Mouse (Mus musculus) cerebellum, postnatal 25 days (tissue): ENCODE results near the gene Olfr279.
"Not testable (repeated sequence)": the region's sequence is repeated elsewhere in the genome, so short reads cannot be mapped to it uniquely, and the experiment has no call there.

Source experiments
- DNase-seq, 2 experiments: peaks; one replicate each; pipeline ENCODE4 v3.0.0; 2021; ENCODE audit warnings: mixed read lengths in 2 of 2

The Olfr279 gene

DNA sequence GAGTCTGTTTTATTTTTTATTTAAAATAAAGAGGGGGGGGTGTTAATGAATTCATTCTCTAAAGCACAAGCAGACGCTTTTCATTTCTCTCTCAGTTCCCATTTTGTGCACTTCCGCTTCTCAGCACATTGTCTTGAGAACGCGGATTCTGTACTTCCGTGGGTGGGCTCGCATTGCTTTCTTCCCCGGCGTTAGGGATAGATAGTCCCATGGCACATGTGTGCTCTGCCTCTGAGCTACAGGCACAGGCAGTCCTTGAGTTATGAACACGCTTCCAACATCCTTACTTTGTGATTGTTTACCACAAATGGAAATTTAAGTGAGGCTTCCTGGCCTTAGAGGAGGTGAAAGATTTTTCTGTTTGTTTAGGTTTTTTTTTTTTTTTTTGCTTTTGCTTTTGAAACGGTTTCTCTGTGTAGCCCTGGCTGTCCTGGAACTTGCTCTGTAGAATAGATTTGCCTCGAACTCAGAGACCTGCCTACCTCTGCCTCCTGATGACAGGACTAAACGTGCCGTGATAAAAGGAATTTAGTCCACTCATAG lies 19.3 kb downstream of the Olfr279 start:
- no peak for DNase-seq

DNA sequence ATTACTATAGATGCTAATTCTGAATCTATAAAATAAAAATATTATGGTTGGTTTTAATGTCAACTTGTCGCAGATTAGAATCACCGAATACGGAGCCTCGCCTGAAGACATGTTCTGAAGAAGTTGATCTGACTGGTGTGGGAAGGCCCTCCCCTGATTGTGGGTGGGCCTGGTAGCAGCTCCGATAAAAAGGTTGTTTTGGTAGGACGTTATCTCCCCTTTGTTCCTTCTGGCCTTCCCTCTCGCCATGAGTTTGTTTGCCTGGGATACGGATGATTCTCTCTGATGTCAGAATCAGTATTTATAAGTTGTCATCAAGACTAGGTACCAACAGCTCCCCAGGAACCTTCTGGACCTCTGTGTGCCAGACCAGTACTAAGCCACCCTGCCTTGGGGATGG lies 20.0 kb downstream of the Olfr279 start:
- DNase-seq, result no peak

DNA sequence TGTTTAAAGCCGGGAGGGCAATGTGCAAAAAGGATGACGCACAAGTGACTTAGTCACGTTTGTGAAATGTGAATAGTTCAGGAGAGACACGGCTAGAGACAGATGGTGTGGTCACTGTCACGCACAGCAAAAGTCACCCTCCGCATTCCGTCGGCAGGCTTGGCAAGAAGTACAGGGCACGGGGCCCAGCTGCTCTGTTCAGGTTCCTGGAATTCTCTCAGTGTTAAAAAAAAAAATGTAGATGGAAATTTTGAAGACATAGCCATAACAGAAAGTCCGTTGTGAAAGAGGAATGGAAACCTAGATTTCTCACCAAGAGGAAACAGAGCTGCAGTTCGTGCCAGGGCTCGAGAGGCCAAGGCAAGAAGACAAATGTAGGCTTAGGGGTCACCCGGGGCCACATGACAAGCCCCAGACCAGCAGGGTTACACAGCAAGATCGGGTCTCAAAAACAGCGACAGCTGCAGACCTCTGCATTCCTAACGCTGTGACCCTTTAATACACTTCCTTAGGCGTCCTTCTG lies 20.7 kb downstream of the Olfr279 start:
- DNase-seq, result peak; percentile 72 to 83

DNA sequence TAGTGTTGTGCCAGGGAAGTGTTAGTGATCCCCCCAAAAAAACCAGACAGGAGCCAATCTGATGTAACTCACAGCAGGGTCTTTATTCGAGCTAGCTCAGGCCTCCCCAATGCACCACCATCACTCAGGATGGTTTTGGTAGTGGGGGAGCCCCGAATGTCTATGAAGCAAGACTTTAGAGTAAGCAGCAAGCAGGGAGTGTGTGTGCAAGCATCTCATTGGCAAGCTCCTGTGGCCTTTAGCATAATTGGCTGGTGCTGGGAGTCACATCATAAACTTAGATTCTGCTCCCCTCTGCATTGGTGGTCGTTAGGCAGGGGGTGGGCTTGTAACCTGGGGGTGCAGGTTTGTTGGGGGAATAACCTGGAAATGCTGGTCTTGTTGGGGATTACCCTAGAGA lies 21.5 kb downstream of the Olfr279 start:
- DNase-seq, result not testable (repeated sequence)

DNA sequence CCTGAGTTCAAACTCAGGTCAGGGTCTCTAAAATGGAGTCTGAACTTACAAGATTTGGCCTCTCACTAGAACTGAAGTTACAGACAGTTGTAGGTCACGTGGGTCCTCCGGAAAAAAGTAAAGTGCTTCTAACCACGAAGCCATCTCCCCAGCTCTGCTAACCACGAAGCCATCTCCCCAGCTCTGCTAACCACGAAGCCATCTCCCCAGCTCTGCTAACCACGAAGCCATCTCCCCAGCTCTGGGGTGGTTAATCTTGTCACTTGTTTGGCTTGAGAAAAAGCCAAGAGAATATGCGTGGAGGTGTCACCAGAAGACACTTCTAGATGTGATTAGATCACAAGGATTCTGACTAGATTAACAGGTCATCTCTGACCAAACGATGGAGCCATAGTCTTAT lies 21.9 kb downstream of the Olfr279 start:
- no peak for DNase-seq

GRCm38 (mm10) chr15:98514845-98515244 lies 22.6 kb downstream of the Olfr279 start:
- not testable (repeated sequence) for DNase-seq

DNA sequence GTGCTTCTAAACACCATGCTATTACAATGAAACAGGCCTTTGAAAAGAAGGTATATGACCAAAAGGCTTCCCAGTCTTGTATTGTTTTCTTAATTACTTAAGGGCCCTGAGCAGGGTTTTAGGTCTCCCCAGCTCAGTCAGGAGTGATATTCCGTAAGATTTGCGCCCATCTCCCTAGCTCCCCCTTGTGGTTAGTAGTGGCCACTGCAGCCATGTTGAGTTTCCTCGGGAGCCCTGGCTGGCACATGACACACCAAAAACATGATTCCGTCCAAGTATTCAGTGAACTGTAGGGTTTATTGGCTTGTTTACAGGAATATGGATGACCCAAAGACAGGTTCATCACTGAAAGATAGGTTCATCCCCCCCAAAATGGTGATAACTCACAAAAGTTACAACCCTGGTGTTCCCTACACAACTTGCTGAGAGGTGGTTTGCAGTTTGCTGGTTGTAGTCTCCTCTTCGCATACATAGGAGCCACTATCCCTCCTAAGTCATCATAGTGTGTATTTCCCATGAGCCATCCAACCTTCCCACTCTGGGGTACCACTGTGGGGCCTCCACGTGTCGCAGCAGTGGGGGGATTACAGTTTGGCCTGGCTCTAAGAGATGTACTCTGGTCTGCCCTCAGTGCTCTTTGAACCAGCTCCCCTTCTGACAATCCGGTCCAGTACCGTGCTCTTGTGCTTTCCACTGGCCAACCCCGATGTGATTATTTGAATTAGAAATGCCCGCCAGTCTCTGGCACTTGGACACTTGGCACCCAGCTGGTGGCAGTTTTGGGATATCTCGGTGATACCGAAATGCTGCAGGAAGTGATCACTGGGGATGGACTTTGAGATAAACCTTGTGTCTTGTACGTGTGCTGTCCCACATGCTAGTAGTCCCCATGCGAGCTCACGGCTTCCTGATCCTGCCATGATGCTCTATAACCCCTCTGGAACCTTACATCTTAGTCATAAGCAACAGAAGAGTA lies 25.5 kb downstream of the Olfr279 start:
- DNase-seq, result peak; percentile 66 to 77

- DNase-seq, result no peak
Measured at GRCm38 (mm10) chr15:98521245-98521644, 29.0 kb downstream of the Olfr279 start.

GRCm38 (mm10) chr15:98526057-98526456 lies 33.9 kb downstream of the Olfr279 start:
- no peak for DNase-seq

DNA sequence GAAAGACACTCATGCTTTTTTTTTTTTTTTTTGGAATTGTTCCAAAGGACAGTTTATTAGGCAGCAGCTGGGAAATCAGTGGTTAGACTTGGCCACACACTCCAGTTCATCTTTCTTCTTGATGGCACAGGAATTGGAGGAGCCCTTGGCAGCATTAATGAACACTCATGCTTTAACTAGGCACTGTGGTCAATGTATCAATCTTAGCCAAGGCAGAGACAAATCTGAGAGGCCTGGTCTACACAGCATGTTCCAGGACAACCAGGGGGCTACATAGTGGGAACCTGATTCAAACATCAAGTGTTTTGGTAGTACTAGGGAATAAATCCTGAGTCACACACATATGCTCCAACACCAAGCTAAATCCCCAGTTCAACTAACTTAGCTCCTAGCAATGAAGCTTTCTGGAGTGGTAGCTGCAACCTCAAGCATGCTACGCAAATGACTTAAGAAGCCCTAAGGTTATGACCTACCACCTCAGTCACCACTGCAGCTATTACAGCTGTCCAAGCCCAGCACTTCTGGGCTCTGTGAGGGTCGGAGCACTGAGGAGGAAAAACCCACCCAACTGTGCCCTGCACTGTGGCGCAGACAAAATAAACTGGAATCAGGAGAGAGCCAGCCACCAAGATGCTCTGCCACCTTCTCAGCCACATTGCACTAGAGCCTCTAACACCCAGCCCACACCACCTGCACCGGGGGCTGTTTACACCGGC lies 35.0 kb downstream of the Olfr279 start:
- DNase-seq, result no peak

DNA sequence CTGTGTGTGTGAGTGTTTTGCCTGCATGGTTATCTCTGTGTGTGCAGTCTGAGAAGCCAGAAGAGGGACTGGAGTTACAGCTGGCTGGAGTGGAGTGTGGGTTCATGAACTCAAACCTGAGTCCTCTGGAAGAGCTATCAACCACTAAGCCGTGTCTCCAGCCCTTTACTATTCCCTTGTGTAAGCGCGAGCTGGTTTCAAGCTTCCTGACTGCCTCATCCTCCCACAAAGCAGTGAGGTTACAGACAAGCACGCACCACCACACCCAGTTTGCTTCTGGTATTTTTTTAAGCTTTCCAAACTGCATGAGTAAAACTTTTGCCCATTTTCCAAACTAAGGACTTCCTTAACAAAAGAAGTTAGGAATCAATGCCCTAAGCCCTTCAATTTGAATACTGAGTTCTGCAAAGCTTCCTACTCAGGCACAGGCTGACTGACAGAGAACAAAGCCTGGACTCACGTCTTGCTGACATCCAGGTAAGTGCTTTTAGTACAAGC lies 35.9 kb downstream of the Olfr279 start:
- DNase-seq, result no peak

DNA sequence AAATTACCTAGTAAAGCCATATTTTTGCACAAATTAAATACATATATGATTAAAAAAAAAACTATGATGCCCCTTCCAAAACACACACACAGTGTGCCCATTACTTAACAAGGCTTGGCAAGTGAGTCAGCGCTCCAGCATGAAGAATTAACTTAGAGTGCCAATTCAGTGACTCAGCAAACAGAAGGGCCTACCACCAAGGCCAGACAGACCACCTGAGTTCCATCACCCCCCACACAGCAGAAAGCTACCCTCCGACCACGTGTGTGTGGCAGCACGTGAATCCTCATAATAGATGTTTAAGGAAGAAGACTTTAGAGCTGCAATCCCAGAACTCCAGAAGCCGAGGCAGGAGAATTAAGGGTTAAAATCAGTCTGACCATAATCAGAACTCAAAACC lies 40.1 kb downstream of the Olfr279 start:
- DNase-seq, result no peak

GRCm38 (mm10) chr15:98533035-98533531 lies 40.9 kb downstream of the Olfr279 start:
- DNase-seq, result no peak

DNA sequence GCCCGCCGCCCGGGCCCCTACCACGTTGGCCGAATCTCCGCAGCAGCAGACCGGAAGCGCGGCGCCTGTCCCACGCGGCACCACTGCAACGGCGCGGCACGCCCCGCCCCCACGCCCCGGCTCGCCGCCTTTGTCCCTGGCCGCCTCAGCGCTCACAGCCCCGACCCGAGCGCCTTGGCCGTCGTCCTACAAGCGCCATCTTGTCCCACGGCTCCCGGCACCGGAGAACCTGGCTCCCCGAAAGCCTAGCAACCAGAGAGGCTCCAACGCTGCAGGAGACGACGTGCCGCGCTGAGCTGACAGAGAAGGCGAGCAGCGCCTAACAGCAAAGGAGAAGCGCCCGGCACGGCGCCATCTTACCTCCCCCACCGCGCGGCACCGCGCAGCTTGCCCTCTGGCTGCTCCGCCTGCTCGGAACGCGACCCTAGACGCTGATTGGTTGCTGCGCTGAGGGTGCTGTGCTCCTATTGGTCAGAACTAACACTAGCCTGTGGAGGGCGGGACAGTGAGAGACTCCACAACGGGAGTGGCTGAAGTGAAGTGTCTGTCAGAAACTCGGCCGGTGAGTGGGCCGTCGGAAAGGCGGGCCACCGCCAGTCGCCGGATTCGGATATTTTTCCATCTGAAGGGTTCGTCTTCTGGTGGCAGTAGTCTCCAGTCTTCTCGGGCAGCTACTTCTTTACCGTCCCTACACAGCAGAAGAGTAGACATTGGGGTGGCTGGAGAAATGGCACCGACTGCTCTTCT lies 41.9 kb downstream of the Olfr279 start, which contains the start of gene Kansl2:
TSS of gene Kansl2 (minus strand) at position 384 of the 747 bp plus-strand sequence.
- peak; percentile 98 for DNase-seq

DNA sequence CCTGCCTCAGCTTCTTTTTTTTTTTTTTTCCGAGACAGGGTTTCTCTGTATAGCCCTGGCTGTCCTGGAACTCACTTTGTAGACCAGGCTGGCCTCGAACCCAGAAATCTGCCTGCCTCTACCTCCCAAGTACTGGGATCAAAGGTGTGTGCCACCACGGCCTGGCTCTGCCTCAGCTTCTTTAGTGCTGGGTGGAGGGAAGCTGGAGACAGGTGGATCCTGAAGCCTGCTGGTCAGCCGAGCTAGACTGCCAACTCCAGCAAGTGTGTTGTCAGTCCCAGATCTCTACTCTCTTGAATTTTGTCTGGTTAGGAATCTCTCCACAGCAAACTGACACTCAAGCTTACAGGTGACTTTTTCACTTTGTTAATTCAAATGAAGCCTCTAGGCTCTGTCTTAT lies 43.7 kb downstream of the Olfr279 start:
- no peak for DNase-seq

DNA sequence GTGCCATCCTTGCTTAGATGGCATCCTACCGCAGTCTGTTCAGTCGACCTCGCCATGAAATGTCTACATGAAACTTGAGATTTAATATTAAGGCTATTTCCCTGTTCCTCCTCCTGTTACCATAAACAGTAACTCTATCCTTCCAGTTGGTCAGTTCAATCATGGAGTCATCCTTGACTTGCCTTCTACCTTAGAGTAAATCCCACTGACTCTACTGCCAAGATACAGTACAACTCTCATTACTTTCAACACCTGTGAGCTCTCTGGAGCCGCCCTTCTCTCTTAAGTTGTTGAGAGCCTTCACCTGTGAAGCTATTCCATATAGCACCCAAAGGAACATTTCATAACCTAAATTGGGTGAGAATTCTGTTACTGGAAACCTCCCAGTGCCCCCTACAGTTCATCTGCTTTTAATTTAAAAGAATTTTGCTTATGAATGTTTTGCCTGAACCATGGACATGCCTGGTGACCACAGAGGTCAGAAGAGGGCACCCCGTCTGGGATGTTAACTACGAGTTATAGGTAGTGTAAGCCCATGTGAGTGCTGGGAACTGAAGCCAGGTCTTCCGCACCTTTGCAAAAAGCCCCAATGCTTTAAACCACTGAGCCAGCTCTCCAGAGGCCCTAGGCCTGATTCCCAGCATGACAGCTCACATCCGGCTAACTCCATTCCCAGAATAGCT lies 44.8 kb downstream of the Olfr279 start:
- DNase-seq, result no peak

GRCm38 (mm10) chr15:98537923-98538322 lies 45.7 kb downstream of the Olfr279 start:
- no peak for DNase-seq

- no peak for DNase-seq
Measured at GRCm38 (mm10) chr15:98541064-98541463, 48.9 kb downstream of the Olfr279 start.

DNA sequence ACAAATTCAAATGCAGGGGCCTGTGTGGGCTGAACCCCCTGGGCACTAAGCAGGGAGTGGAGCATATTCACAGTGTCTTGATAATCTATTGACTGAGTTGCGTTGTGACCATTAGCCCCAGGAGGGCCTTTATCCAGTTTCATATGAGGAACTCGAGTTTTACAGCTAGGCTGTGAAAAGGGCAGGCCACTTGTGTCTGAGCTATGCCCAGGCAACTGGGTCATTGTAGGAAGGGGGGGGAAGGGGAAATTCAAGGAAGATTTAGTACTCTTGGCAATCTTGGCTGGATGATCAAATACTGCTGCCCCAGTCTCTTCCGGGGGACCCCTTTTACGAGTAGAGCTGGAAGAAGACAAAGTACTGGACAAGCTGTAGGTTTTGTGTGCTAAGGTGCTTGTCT lies 51.1 kb downstream of the Olfr279 start:
- DNase-seq, result no peak

DNA sequence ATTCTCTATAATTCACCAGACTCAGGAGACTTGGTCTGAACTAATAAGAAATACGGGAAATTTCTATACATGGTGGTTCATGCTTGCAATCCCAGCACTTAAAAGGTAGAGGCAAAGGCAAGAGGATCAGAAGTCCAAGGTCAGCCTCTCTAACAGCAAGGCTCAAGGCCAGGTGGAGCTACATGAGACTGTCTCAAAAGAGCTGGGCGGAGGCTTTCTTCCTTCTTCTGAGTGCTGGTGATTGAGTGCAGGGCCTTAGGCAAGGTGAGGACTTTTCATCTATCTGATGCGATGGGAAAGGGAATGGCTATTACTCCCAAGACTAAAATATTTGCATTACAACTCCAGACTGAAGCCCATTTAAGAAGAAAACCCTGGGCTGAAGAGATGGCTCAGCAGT lies 52.9 kb downstream of the Olfr279 start:
- no peak for DNase-seq

- DNase-seq, result no peak
Measured at GRCm38 (mm10) chr15:98546843-98547242, 54.6 kb downstream of the Olfr279 start.
